Mouse (Mus musculus): ENCODE data around the gene Spon1.

- TF ChIP-seq POLR2A (IDR thresholded peaks at IDR 0.05; ENCODE audit: low read depth, low read length): no peak
- TF ChIP-seq CTCF (conservative IDR thresholded peaks at IDR 0.05 in 1 of 2, IDR thresholded peaks at IDR 0.05 in 1 of 2; ENCODE audit: low read depth in 2 of 2, low read length in 2 of 2): no peak
- TF ChIP-seq MAX (IDR thresholded peaks at IDR 0.05; ENCODE audit: low read length): no peak
These were observed 48.4 kb downstream of the Spon1 start for GRCm38 (mm10) chr7:113814101-113814779.
